Mouse (Mus musculus) myocyte (in vitro differentiated cells): Measurements from ENCODE around the gene Myo18a. TPM values are rescaled to one million over a fixed set of nuclear protein-coding genes. Genes with fewer than 3 reads are reported as not detected.

Source experiments
- H3K27me3 ChIP-seq: one replicate; pipeline ENCODE4 v1.6.1; 2011; ENCODE audit not compliant: control insufficient read depth, insufficient read depth, insufficient read length
- H3K36me3 ChIP-seq: one replicate; pipeline ENCODE4 v1.6.1; 2011; ENCODE audit not compliant: control insufficient read depth, insufficient read depth
- H3K4me2 ChIP-seq: one replicate; pipeline ENCODE4 v1.6.1; 2011; ENCODE audit warnings: low read depth, control low read depth
- H3K4me3 ChIP-seq: one replicate; pipeline ENCODE4 v1.5.1; 2011; ENCODE audit warnings: mild to moderate bottlenecking, control low read depth, moderate library complexity
- H3K79me2 ChIP-seq: one replicate; pipeline ENCODE4 v1.6.1; 2011; ENCODE audit not compliant: control insufficient read depth, insufficient read depth
- H3ac ChIP-seq: one replicate; pipeline ENCODE4 v1.6.1; 2011; ENCODE audit not compliant: control insufficient read depth, insufficient read length
- CEBPB ChIP-seq: IDR thresholded peaks from 2 replicates; pipeline ENCODE4 v1.6.1; 2011; ENCODE audit warnings: mild to moderate bottlenecking, moderate library complexity; ENCODE audit not compliant: poor library complexity, insufficient read depth, severe bottlenecking
- E2F4 ChIP-seq: IDR thresholded peaks from one replicate; pipeline ENCODE4 v1.6.1; 2011; ENCODE audit warnings: mild to moderate bottlenecking, control low read depth, moderate library complexity; ENCODE audit not compliant: insufficient read depth
- MAX ChIP-seq: IDR thresholded peaks from one replicate; pipeline ENCODE4 v1.6.1; 2011; ENCODE audit warnings: low read depth, mild to moderate bottlenecking, control low read depth
- MYOD1 ChIP-seq, 3 experiments: IDR thresholded peaks; one replicate each; pipeline ENCODE4 v1.6.1; 2011; ENCODE audit warnings: control low read depth in 2 of 3, low read depth in 2 of 3, mild to moderate bottlenecking in 2 of 3, moderate library complexity in 1 of 3; ENCODE audit not compliant: insufficient read length in 2 of 3, control insufficient read depth in 1 of 3
- MYOG ChIP-seq, 3 experiments: IDR thresholded peaks; one replicate each; pipeline ENCODE4 v1.6.1; 2011; ENCODE audit warnings: control low read depth in 2 of 3, low read depth in 2 of 3, mild to moderate bottlenecking in 2 of 3; ENCODE audit not compliant: insufficient read length in 2 of 3, control insufficient read depth in 1 of 3, insufficient read depth in 1 of 3
- POLR2A ChIP-seq: IDR thresholded peaks from one replicate; pipeline ENCODE4 v1.6.1; 2011; ENCODE audit warnings: low read depth, mild to moderate bottlenecking, control low read depth, moderate library complexity; ENCODE audit not compliant: insufficient read length
- POLR2AphosphoS2 ChIP-seq: IDR thresholded peaks from one replicate; pipeline ENCODE4 v1.6.1; 2011; ENCODE audit warnings: low read depth, control low read depth; ENCODE audit not compliant: insufficient read length
- REST ChIP-seq: IDR thresholded peaks from one replicate; pipeline ENCODE4 v1.6.1; 2011; ENCODE audit warnings: mild to moderate bottlenecking, control low read depth, moderate library complexity; ENCODE audit not compliant: insufficient read depth, insufficient read length
- SRF ChIP-seq: IDR thresholded peaks from one replicate; pipeline ENCODE4 v1.6.1; 2011; ENCODE audit warnings: low read depth; ENCODE audit not compliant: control insufficient read depth, insufficient read length
- TCF12 ChIP-seq: IDR thresholded peaks from one replicate; pipeline ENCODE4 v1.6.1; 2011; ENCODE audit warnings: mild to moderate bottlenecking, control low read depth; ENCODE audit not compliant: poor library complexity, insufficient read depth, severe bottlenecking
- TCF3 ChIP-seq: IDR thresholded peaks from one replicate; pipeline ENCODE4 v1.6.1; 2011; ENCODE audit warnings: low read depth, control low read depth; ENCODE audit not compliant: insufficient read length
- USF1 ChIP-seq: IDR thresholded peaks from one replicate; pipeline ENCODE4 v1.6.1; 2011; ENCODE audit warnings: low read depth, mild to moderate bottlenecking, control low read depth, moderate library complexity
- polyA plus RNA-seq: library from polyadenylated mRNA; unstranded; fragments of >200 nt; fragmentation: generic; extraction: Trizol; gene quantifications from one replicate; pipeline ENCODE4 v1.2.1, GENCODE M21; 2012; ENCODE audit warnings: missing spikeins

Gene Myo18a
- polyA plus RNA-seq, 1 experiment: 169 TPM

GRCm38 (mm10) chr11:77884524-77885245 lies 121.6 kb downstream of the Myo18a start:
- Histone ChIP-seq H3K36me3 (no peaks in the 10 kb centered on the region), H3K4me3 (no peak overlapping the region), H3K27me3 (peaks cover 63% of the 10 kb centered on the region), H3K79me2 (no peaks in the 10 kb centered on the region), H3K4me2 (no peak overlapping the region), H3ac (no peak overlapping the region)
- TF ChIP-seq POLR2A (no peak), E2F4 (no peak), MYOD1 (IDR thresholded peaks at IDR 0.05; ENCODE audit: control insufficient read depth in 1 of 3, insufficient read length in 2 of 3, low read depth in 2 of 3) (no peak), USF1 (no peak), MAX (no peak), REST (no peak), POLR2AphosphoS2 (no peak), TCF12 (no peak)

- Histone ChIP-seq H3K4me3 (no peak overlapping the region), H3K27me3 (peaks cover 61% of the 10 kb centered on the region), H3ac (no peak overlapping the region), H3K79me2 (no peaks in the 10 kb centered on the region), H3K36me3 (no peaks in the 10 kb centered on the region), H3K4me2 (no peak overlapping the region)
- TF ChIP-seq SRF: no peak
- TF ChIP-seq E2F4: no peak
- no peak for TF ChIP-seq CEBPB
- TF ChIP-seq MYOD1 (IDR thresholded peaks at IDR 0.05; ENCODE audit: control insufficient read depth in 1 of 3, insufficient read length in 2 of 3, low read depth in 2 of 3): no peak
- no peak for TF ChIP-seq REST
- no peak for TF ChIP-seq POLR2AphosphoS2
- TF ChIP-seq MAX: no peak
- TF ChIP-seq MYOG (IDR thresholded peaks at IDR 0.05; ENCODE audit: control insufficient read depth in 1 of 3, insufficient read depth in 1 of 3, insufficient read length in 2 of 3, low read depth in 2 of 3): no peak
- TF ChIP-seq TCF12: no peak
- no peak for TF ChIP-seq POLR2A
- no peak for TF ChIP-seq USF1
- no peak for TF ChIP-seq TCF3
Observed at GRCm38 (mm10) chr11:77885246-77885575, 122.2 kb downstream of the Myo18a start.

GRCm38 (mm10) chr11:77887373-77887960 lies 124.4 kb downstream of the Myo18a start:
- Histone ChIP-seq H3K36me3 (no peaks in the 10 kb centered on the region), H3K27me3 (peaks cover 48% of the 10 kb centered on the region), H3K4me3 (no peak overlapping the region), H3ac (no peak overlapping the region), H3K4me2 (no peak overlapping the region), H3K79me2 (no peaks in the 10 kb centered on the region)
- TF ChIP-seq POLR2AphosphoS2 (no peak), MYOD1 (IDR thresholded peaks at IDR 0.05; ENCODE audit: control insufficient read depth in 1 of 3, insufficient read length in 2 of 3, low read depth in 2 of 3) (peak in 1 of 3 experiments; percentile 45), SRF (no peak), MYOG (IDR thresholded peaks at IDR 0.05; ENCODE audit: control insufficient read depth in 1 of 3, insufficient read depth in 1 of 3, insufficient read length in 2 of 3, low read depth in 2 of 3) (peak in 2 of 3 experiments; percentile 15 to 41), E2F4 (no peak), CEBPB (no peak), USF1 (no peak), TCF12 (no peak), POLR2A (no peak), MAX (no peak), TCF3 (no peak)

GRCm38 (mm10) chr11:77888846-77889245 lies 125.8 kb downstream of the Myo18a start:
- Histone ChIP-seq H3K36me3 (no peaks in the 10 kb centered on the region), H3K4me2 (no peak overlapping the region), H3K79me2 (no peaks in the 10 kb centered on the region), H3K27me3 (peaks cover 34% of the 10 kb centered on the region), H3ac (no peak overlapping the region), H3K4me3 (no peak overlapping the region)
- TF ChIP-seq CEBPB (no peak), POLR2AphosphoS2 (no peak), USF1 (no peak), TCF12 (no peak), E2F4 (no peak), REST (no peak), POLR2A (no peak), MYOD1 (IDR thresholded peaks at IDR 0.05; ENCODE audit: control insufficient read depth in 1 of 3, insufficient read length in 2 of 3, low read depth in 2 of 3) (no peak), SRF (no peak), MAX (no peak), MYOG (IDR thresholded peaks at IDR 0.05; ENCODE audit: control insufficient read depth in 1 of 3, insufficient read depth in 1 of 3, insufficient read length in 2 of 3, low read depth in 2 of 3) (no peak), TCF3 (no peak)

GRCm38 (mm10) chr11:77889484-77889883 lies 126.4 kb downstream of the Myo18a start:
- Histone ChIP-seq H3K27me3 (peaks cover 30% of the 10 kb centered on the region), H3K36me3 (no peaks in the 10 kb centered on the region), H3K4me3 (no peak overlapping the region), H3K79me2 (no peaks in the 10 kb centered on the region), H3ac (no peak overlapping the region), H3K4me2 (no peak overlapping the region)
- no peak for TF ChIP-seq POLR2A
- no peak for TF ChIP-seq MAX
- no peak for TF ChIP-seq MYOD1 (IDR thresholded peaks at IDR 0.05; ENCODE audit: control insufficient read depth in 1 of 3, insufficient read length in 2 of 3, low read depth in 2 of 3)
- TF ChIP-seq MYOG (IDR thresholded peaks at IDR 0.05; ENCODE audit: control insufficient read depth in 1 of 3, insufficient read depth in 1 of 3, insufficient read length in 2 of 3, low read depth in 2 of 3): no peak
- TF ChIP-seq USF1: no peak
- no peak for TF ChIP-seq TCF12
- no peak for TF ChIP-seq SRF
- no peak for TF ChIP-seq POLR2AphosphoS2
- no peak for TF ChIP-seq E2F4
- no peak for TF ChIP-seq TCF3
- TF ChIP-seq REST: no peak
- no peak for TF ChIP-seq CEBPB
